ENCODE assay signal across 10 mouse cellular contexts in the genomic region with DNA sequence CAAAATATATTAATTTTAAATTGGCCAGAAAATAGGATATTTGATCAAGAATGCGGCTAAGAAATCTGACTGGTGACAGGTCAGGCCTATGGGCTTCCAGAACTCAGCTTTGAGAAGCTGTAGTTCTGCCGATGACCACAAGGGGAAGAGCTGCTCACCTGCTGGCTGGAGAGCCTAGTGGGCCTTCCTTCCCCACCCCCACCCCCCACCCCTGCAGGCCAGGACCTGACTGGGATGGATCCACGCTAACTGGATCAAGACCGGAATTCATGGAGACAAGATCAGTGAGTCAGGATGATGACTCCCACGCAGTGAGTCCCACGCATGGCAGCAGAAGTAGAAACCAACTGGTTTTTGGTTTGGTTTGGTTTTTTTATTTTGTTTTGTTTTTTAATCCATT. TPM values are rescaled to one million over a fixed set of nuclear protein-coding genes. Genes with fewer than 3 reads are reported as not detected.
DNase-seq lines count a peak whose midpoint lies in the region; ATAC-seq and TF ChIP-seq lines count a peak whose summit lies in the region.
"Had no signal": no experiment of that assay in that cellular context is flagged by ENCODE, and none has a peak within 500 bp of the region (broad histone marks: within the 10 kb centered on the region; RNA-seq: fewer than 3 reads in every experiment).

No protein-coding gene starts in this region.

- H3K36me3 ChIP-seq in forebrain, embryonic 13.5 days (ENCODE audit: poor library complexity, severe bottlenecking) = peaks cover 3% of the 10 kb centered on the region; the same call in 1 of the 2 replicates
- peaks cover 16% of the 10 kb centered on the region; the same call in 1 of the 2 replicates for H3K36me3 ChIP-seq in forebrain, embryonic 10.5 days (replicated peaks)
- no peaks in the 10 kb centered on the region for H3K36me3 ChIP-seq in spleen, adult 2 months (ENCODE audit: control insufficient read depth, insufficient read depth, low read length)
- no peaks in the 10 kb centered on the region for H3K36me3 ChIP-seq in hindbrain, postnatal 0 days (ENCODE audit: insufficient read depth, low read length)
- H3K36me3 ChIP-seq: kidney, embryonic 15.5 days; stomach, embryonic 15.5 days had no signal

- intact Hi-C loops in heart, postnatal 25 days (cut with DNase I) = no loop called here

- TF ChIP-seq POLR2A in spleen, adult 2 months (IDR thresholded peaks at IDR 0.05; ENCODE audit: low read depth, low read length) = no peak

- 0 out of 2 replicates have a peak, but pooled peaks cover 4% of the 10 kb centered on the region for H3K4me1 ChIP-seq in forebrain, embryonic 13.5 days
- peaks cover 13% of the 10 kb centered on the region for H3K4me1 ChIP-seq in forebrain, embryonic 10.5 days
- peaks cover 9% of the 10 kb centered on the region; the same call in 1 of the 2 replicates for H3K4me1 ChIP-seq in spleen, adult 2 months (ENCODE audit: control insufficient read depth, insufficient read depth, insufficient read length)
- H3K4me1 ChIP-seq in hindbrain, postnatal 0 days (ENCODE audit: insufficient read depth, low read length) = no peaks in the 10 kb centered on the region
- H3K4me1 ChIP-seq: kidney, embryonic 15.5 days; stomach, embryonic 15.5 days had no signal

- H3K27ac ChIP-seq in forebrain, embryonic 13.5 days = no peak overlapping the region
- no peak overlapping the region for H3K27ac ChIP-seq in forebrain, embryonic 10.5 days
- H3K27ac ChIP-seq in spleen, adult 2 months (ENCODE audit: insufficient read depth, low read length) = peak overlapping the region; percentile 59; the same call in 1 of the 2 replicates
- peak overlapping the region; percentile 7; the same call in 1 of the 2 replicates for H3K27ac ChIP-seq in hindbrain, postnatal 0 days
- H3K27ac ChIP-seq: kidney, embryonic 15.5 days; stomach, embryonic 15.5 days had no signal

- H3K27me3 ChIP-seq in forebrain, embryonic 13.5 days = no peaks in the 10 kb centered on the region
- no peaks in the 10 kb centered on the region for H3K27me3 ChIP-seq in forebrain, embryonic 10.5 days (ENCODE audit: poor library complexity, severe bottlenecking)
- no peaks in the 10 kb centered on the region for H3K27me3 ChIP-seq in spleen, adult 2 months (ENCODE audit: control insufficient read depth, insufficient read depth, low read length)
- no peaks in the 10 kb centered on the region for H3K27me3 ChIP-seq in hindbrain, postnatal 0 days (ENCODE audit: insufficient read depth, low read length)
- H3K27me3 ChIP-seq: kidney, embryonic 15.5 days; stomach, embryonic 15.5 days had no signal

- TF ChIP-seq CTCF in spleen, adult 2 months (IDR thresholded peaks at IDR 0.05; ENCODE audit: extremely low read depth, insufficient read depth, insufficient read length, insufficient replicate concordance) = peak; percentile 36; the same call in 1 of the 2 replicates
- peak; percentile 53 for TF ChIP-seq CTCF in hindbrain, postnatal 0 days (IDR thresholded peaks at IDR 0.05; ENCODE audit: low read depth)

- ATAC-seq in forebrain, embryonic 13.5 days = 0 out of 2 replicates have a peak, but pooled peaks have one; percentile 10
- no peak for ATAC-seq in hindbrain, postnatal 0 days

- H3K4me3 ChIP-seq in forebrain, embryonic 13.5 days = no peak overlapping the region
- no peak overlapping the region for H3K4me3 ChIP-seq in forebrain, embryonic 10.5 days
- no peak overlapping the region for H3K4me3 ChIP-seq in spleen, adult 2 months (ENCODE audit: extremely low read depth, insufficient read depth, insufficient read length)
- no peak overlapping the region for H3K4me3 ChIP-seq in hindbrain, postnatal 0 days (ENCODE audit: low read length)
- H3K4me3 ChIP-seq: kidney, embryonic 15.5 days; stomach, embryonic 15.5 days had no signal

- 85% methylated on average over 6 of the region's 6 CpGs for WGBS in forebrain, embryonic 13.5 days
- 85% methylated on average over 6 of the region's 6 CpGs for WGBS in forebrain, embryonic 10.5 days
- WGBS in spleen, adult 2 months = 82% methylated on average over 6 of the region's 6 CpGs
- 85% methylated on average over 6 of the region's 6 CpGs for WGBS in hindbrain, postnatal 0 days

- no peak overlapping the region for H3K4me2 ChIP-seq in forebrain, embryonic 13.5 days
- H3K4me2 ChIP-seq in hindbrain, postnatal 0 days (ENCODE audit: low read depth, low read length) = no peak overlapping the region
- H3K4me2 ChIP-seq: kidney, embryonic 15.5 days; stomach, embryonic 15.5 days had no signal

- no peaks in the 10 kb centered on the region for H3K9me3 ChIP-seq in forebrain, embryonic 13.5 days (replicated peaks)
- no peaks in the 10 kb centered on the region for H3K9me3 ChIP-seq in forebrain, embryonic 10.5 days
- H3K9me3 ChIP-seq in hindbrain, postnatal 0 days (ENCODE audit: low read length) = no peaks in the 10 kb centered on the region
- H3K9me3 ChIP-seq: kidney, embryonic 15.5 days; stomach, embryonic 15.5 days had no signal

- DNase-seq in forebrain, embryonic 10.5 days (ENCODE audit: extremely low spot score, low spot score) = no peak
- DNase-seq in spleen, adult 2 months (ENCODE audit: low read depth in 1 of 2, low spot score in 2 of 2) = peak in 1 of 2 experiments; percentile 26
- DNase-seq in spleen, postnatal 4 days (ENCODE audit: low spot score in 2 of 2) = no peak
- DNase-seq in hindbrain, postnatal 0 days (ENCODE audit: low spot score) = no peak
- peak; percentile 23 to 34 for DNase-seq in thymus, postnatal 36 days
- no peak for DNase-seq in heart, postnatal 25 days (ENCODE audit: low spot score)
- no peak for DNase-seq in heart, postnatal 4 days

- no peak overlapping the region for H3K9ac ChIP-seq in forebrain, embryonic 13.5 days
- no peak overlapping the region for H3K9ac ChIP-seq in hindbrain, postnatal 0 days (replicated peaks; ENCODE audit: low read length)
- H3K9ac ChIP-seq: kidney, embryonic 15.5 days; stomach, embryonic 15.5 days had no signal

RNA-seq across cellular contexts. Expression of gene Rab31, which starts 46.3 kb away (rescaled TPM):
- polyA plus RNA-seq in forebrain, embryonic 13.5 days (2015; fragmentation: Nextera tagmentation; extraction: Ambion mirVana) = 66.6 and 81.7 TPM in 2 replicates
- polyA plus RNA-seq in forebrain, embryonic 10.5 days (2016; fragmentation: Nextera tagmentation; extraction: Ambion mirVana) = 58.6 and 64.7 TPM in 2 replicates
- 11.0 and 12.3 TPM in 2 replicates for polyA plus RNA-seq in spleen, adult 2 months (2012; rRNA removed)
- 88.1 and 89.8 TPM in 2 replicates for total RNA-seq in hindbrain, postnatal 0 days (2014; rRNA removed)
- 67.2 and 70.9 TPM in 2 replicates for polyA plus RNA-seq in hindbrain, postnatal 0 days (2015; fragmentation: Nextera tagmentation; extraction: Ambion mirVana)
- total RNA-seq in heart, postnatal 25 days (2021) = 10 to 100 TPM; 18.9 to 19.2 TPM
- total RNA-seq in heart, postnatal 4 days (2021) = 10 to 100 TPM; 39.7 to 42.5 TPM

RNA-seq across cellular contexts. Expression of gene Ppp4r1, which starts 56.1 kb away (rescaled TPM):
- polyA plus RNA-seq in forebrain, embryonic 13.5 days (2015; fragmentation: Nextera tagmentation; extraction: Ambion mirVana) = 46.5 and 50.1 TPM in 2 replicates
- 61.5 and 66.0 TPM in 2 replicates for polyA plus RNA-seq in forebrain, embryonic 10.5 days (2016; fragmentation: Nextera tagmentation; extraction: Ambion mirVana)
- 23.1 and 23.3 TPM in 2 replicates for polyA plus RNA-seq in spleen, adult 2 months (2012; rRNA removed)
- total RNA-seq in hindbrain, postnatal 0 days (2014; rRNA removed) = 39.4 and 48.6 TPM in 2 replicates
- polyA plus RNA-seq in hindbrain, postnatal 0 days (2015; fragmentation: Nextera tagmentation; extraction: Ambion mirVana) = 24.9 and 26.2 TPM in 2 replicates
- 10 to 100 TPM; 41.7 to 48.5 TPM for total RNA-seq in heart, postnatal 25 days (2021)
- total RNA-seq in heart, postnatal 4 days (2021) = 10 to 100 TPM; 79.8 to 83.0 TPM

Comparison
In these comparisons a context has a peak if more than half of its experiments do, and no peak if none do; other contexts are left out.
1. H3K27ac ChIP-seq: peak in spleen, adult 2 months (single experiment) and hindbrain, postnatal 0 days (single experiment); none in forebrain, embryonic 13.5 days (single experiment) and forebrain, embryonic 10.5 days (single experiment).
2. DNase-seq: peak in thymus, postnatal 36 days (2 of 2); none in forebrain, embryonic 10.5 days (single experiment), spleen, postnatal 4 days (0 of 2), hindbrain, postnatal 0 days (single experiment), heart, postnatal 25 days (single experiment) and heart, postnatal 4 days (single experiment).